Mouse (Mus musculus) left cerebral cortex, postnatal 4 days (tissue): ENCODE data around the gene Fcna. TPM values are rescaled to one million over a fixed set of nuclear protein-coding genes. Genes with fewer than 3 reads are reported as not detected.
A peak's percentile ranks its signal among the peaks of the same experiment; 100 is the strongest.

Source experiments
- DNase-seq: peaks from one replicate; pipeline ENCODE4 v3.0.0-alpha.2; 2022
- intact Hi-C: fragments of 180-260 bp; cut with DNase I; formaldehyde crosslinking; loops from one replicate; pipeline ENCODE4 v1.15.1; 2025
- total RNA-seq, 2 experiments: library from RNA; stranded (reverse); gene quantifications; 2 replicates each; pipeline ENCODE4 v1.2.3; 2021

The Fcna gene
- total RNA-seq, result 1 to 10 TPM; 1.0 to 1.6 TPM

DNA sequence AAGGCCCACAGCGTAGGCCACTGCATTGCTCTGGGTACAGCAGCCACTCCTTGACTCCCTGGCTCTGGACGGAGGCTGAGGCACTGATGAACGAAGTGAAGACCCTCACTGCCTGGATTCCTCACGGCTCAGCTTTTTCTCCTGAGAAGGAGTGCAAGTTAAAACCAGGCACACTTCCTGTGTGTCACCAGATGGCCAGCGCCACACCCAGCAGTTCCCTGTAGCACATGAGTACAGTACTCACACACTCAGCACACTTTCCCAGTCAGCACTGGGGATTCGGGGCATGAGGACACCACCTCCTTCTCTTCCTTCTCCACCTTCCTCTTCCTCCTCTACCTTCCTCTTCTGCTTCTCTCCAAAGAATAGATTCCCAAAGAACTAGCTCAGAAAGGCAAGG, at the start of gene Fcna:
TSS of gene Fcna (minus strand) at position 220 of the 400 bp plus-strand sequence.
- DNase-seq, result no peak
- intact Hi-C loops, result no loop called here

DNA sequence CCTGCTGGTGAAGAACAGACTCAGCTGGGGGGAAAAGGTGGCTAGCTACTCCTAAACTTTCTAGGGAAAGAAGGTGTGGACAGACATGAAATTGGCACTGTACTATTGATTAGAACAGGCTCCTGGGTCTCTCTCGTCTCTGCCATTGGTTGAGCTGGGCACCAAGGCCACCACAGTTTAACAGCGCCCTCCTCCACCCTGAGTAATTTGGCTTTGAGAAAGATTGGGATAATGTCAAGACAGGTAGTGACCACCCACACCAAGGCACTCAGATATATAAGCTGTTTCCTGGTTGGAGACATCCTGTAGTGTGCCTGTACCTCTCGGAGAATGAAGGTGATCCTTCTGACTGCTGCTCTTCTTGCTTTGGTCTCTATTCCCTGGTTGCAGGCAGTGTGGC, 48.7 kb upstream of the Fcna start, which contains the start of gene Lcn6:
TSS of gene Lcn6 (plus strand) at position 301 of the 400 bp plus-strand sequence.
- intact Hi-C loops, result no loop called here

DNA sequence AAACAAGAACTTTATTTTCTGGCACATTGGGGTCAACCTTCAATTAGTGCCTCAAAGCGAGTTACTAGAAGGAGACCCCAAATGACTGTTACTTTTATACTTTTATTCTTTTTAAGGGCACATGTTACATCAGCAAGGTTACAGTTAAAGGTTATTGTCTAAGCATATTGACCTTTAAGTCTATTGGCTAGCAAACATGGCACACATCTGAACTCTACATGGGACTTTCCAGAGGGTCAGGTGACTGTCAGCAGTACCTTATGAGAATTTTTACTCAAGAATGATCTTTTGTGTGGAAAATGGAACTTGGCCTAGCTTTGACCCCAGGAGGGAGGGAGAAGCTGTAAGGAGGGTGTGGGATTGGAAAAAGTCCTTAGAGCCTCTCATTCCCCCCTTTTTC, 38.7 kb upstream of the Fcna start:
- intact Hi-C loops, result no loop called here

More for the DNA sequence above, 48.7 kb upstream of the Fcna start, which contains the start of gene Lcn6:
- no peak for DNase-seq

DNA sequence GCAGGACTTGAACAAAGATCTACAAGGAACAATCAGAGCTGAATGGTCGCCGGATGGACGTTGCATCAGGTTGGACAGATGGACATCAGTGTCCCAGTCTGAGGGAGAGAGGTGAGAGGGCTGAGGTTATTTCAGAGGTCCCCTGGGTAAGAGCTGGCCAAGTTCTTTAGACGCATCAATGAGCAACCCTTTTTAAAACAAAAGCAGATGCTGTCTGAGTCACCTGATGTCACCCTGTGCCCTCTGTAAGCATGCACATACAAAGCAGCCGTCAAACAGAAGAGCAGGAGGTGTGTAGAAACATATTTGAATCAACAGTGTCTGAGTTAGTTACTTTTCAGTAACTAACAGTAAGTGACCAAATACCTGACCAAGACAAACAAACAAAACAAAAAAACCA, 36.3 kb upstream of the Fcna start:
- intact Hi-C loops, result no loop called here
- no peak for DNase-seq

More for the DNA sequence above, 38.7 kb upstream of the Fcna start:
- DNase-seq, result no peak

DNA sequence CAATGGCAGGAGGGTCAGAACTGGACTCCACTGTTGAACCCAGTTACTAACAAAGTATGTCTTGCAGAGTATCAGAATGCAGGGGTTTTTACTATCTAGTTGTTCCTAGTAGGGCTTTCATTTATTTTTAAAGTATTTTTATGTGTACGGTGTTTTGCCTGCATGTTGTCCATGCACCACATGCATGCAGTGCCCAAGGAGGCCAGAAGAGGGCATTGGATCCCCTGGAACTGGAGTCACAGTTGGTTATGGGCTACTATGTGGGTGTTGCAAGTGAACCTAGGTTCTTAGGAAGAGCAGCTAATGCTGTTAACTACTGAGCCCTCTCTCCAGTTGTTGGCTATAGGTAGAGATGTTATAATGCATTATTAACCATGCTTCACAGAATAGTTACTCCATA, 35.7 kb upstream of the Fcna start:
- peak; percentile 66 for DNase-seq
- intact Hi-C loops, result no loop called here

DNA sequence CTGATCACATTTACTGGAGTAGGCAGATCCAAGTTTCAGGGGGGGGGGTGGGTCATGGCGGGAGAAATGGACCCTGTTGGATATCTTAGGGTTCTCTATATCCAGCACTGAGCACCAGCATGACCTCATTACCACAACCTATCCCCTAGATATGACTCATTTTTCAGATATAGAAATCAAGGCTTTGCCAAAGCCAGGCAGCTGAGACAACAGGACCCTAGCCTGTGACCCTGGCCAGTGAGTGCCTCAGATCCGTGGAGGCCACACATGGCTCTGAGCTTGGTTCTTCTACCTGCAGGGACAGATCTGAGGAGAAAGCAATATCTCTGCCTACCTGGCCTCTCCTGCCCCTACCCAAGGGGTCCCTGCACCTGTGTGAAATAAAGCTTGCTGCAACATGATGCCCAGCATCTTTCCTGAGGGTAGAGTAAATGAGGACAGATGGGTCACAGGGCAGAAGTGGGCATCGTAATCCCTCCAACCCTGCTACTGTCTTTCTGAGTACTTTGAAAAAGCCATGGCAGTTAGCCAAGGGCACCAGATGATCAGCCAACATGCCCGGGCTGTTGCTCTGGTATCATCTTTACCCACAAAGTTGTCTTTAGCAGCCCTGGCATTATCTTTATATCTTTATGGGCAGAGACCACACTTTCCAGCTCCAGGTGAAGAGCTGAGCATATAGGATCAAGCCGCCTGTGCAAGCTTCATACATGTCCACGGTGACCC, 33.6 kb upstream of the Fcna start:
- DNase-seq, result peak; percentile 29
- intact Hi-C loops, result no loop called here

DNA sequence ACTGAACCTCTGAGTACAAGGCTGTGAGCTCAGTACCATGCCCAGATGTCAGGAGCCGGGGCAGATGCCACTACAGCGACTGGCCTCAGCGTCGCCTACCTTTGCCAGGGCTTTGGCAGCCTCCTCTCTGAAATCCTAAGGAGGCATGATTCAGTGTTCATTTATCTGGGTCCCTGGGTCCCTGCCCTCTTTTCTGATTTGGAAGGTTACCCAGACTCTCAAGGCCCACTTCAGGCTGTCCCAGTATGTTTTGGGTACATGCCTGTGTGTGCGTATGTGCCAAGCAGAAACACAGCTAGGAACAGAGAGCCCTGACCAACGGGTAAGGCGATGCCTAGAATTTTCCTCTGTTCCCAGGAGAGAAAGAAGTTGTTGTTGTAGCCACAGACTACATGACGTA, 32.4 kb upstream of the Fcna start:
- intact Hi-C loops, result no loop called here
- DNase-seq, result no peak

DNA sequence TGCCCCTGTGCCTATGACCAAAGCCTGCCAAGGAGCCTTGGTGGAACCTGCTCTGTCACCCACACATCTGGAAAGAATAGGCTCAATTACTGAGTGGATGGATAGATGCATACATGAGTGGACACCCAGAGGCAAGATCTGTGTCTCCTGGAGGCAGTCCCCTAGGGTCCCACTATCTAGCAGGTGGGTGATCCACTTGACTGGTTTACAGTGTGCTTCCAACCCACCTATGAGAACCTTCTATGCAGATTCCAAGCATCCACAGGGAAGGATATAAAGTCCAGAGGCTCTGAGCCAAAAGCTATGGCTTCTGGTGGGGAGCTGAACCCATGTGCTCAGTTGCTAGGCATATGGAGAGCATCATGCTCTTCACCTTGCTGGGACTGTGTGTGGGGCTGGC, 29.8 kb upstream of the Fcna start, which contains the start of gene Lcn5:
TSS of gene Lcn5 (plus strand) at position 301 of the 400 bp plus-strand sequence.
- intact Hi-C loops, result no loop called here
- no peak for DNase-seq

DNA sequence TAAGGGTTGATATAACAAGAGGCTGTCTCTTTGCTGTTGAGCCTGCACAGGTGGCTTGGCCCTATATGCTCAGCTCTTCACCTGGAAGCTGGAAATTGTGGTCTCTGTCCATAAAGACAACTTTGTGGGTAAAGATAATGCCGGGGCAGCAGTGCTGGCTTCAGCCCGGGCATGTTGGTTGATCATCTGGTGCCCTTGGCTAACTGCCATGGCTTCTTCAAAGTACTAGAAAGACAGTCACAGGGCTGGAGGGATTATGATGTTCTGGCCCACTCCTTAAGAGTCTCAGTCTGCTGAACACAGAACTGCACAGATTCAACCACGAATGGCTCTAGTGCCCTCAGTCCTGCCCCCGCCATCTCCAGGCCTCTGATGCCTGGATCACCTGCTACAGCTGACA, 29.4 kb upstream of the Fcna start:
- DNase-seq, result peak; percentile 63
- intact Hi-C loops, result no loop called here

DNA sequence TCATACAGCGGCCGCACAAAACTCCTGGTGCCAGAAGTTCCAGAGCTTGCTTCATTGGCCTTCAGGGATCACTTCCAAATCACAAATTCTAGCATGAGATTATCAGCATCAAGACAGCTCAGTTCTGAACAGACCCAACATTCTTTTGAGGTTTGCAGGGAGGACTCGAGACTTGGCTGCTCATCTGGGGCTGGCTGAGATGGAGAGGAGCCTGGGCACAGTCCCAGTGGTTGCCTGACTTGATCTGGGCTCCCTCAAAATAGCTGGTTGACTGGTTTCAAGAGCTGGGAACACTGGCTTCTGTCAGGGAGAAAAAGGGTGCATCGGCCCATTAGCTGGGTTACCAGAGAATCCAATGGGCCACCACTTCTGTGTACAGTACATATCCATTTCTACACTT, 28.9 kb upstream of the Fcna start:
- intact Hi-C loops, result no loop called here
- DNase-seq, result peak; percentile 32

DNA sequence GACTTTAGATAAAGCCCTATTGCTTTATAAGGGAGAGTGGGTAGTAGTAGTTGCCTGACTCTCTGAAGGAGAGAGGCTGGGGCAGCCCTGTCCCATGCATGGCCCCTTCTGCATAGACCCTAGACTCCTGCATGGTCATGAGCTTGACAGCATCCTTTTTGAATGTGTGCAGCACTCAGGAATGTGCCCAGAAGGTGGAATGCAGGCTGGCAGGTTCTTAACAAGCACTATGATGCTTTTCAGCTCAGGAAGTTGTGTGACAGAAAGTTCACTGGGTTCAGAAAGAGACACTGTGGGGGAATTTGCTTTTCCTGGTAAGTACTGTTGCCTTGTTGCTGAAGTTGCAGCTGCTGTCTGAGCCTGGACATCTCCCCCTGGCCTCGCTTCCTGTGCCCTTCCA, 26.7 kb upstream of the Fcna start:
- intact Hi-C loops, result no loop called here
- DNase-seq, result no peak

DNA sequence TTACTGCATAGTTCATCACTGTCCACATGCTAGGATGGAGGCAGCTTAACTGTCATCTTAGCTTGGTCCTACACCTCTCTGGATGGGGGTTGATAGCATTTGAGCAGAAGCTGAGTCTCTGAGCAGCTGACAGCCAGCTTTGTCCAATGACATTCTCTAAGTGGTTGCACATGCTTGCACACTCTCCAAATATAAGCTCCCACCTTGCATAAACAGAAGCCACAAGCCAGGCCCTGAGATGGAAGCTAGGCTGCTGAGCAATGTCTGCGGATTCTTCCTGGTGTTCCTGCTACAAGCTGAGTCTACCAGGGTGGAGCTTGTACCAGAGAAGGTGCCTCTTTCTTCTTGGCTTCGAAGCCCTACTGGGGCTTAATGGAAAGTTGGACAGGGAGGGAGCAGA, 25.1 kb upstream of the Fcna start, which contains the start of gene Lcn8:
TSS of gene Lcn8 (plus strand) at position 219 of the 400 bp plus-strand sequence.
- DNase-seq, result no peak
- intact Hi-C loops, result no loop called here

DNA sequence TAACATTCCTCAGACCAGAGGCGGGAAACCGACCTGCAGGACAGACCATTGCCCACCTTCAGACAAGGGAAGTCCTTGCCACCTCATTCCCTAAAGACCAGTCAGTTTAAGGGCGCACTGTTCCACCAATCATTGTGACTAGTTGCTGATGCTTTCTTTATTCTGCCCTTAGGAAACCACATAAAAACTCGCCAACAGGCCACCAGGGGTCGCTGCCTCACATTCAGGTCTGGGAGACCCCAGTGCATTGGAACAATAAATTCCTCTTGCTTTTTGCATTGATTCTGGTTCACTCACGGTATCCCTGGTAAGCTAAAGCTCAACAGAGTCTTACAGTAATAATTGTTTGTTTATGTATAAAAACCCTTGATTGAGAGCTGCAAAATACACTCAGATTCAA, 12.1 kb upstream of the Fcna start:
- intact Hi-C loops, result no loop called here
- peak; percentile 68 for DNase-seq

DNA sequence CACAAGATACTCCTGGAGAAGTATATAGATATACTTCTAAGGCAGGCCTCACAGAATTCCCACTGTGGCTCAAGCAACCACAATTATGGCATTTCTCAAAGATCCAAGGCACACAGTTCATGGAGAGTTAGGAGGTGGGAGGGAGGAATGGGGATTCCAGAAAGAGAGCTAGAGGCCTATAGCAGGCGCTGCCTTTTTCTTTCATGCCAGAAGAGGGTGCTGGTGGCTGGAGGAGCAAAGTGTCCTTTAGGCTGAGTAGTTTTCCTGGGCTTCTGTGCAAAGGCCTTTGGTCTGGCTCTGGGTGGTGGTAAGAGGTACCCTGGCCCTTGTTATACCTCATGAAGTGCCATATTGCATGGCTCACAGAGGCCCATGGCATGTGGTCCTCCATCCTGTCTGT, 6.2 kb upstream of the Fcna start:
- DNase-seq, result no peak
- intact Hi-C loops, result no loop called here

DNA sequence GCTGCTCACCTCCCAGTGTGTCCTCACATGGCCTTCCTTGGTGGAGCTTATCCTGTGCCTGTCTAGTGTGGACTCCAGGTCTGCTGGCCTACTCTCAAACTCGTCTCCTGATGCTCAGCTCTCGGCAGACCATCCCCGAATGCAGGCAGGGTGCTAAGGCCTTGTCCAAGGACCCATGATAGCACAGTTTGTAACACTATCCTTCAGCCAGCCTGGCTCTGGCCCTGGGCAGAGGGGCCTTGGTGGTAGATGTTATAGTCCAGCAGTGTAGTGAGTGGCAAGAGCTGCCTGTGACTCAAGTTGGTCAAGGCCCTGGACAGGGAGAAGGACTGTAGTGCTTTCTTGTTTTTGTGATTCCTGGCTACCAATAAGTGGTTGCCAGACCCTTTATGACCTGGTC, 5.8 kb upstream of the Fcna start:
- intact Hi-C loops, result no loop called here
- no peak for DNase-seq

DNA sequence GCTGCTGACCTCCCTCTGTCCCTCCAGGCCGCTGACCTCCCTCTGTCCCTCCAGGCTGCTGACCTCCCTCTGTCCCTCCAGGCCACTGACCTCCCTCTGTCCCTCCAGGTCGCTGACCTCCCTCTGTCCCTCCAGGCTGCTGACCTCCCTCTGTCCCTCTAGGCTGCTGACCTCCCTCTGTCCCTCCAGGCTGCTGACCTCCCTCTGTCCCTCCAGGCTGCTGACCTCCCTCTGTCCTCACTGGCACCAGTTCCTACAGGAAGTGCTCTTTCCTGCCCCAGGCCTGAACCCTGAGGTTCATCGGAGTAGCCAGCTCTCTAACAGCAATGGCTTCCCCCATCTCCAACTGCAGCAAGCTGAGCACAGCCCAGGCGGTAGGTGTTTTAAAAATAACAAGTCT, 908 bp upstream of the Fcna start:
- intact Hi-C loops, result no loop called here
- DNase-seq, result no peak

DNA sequence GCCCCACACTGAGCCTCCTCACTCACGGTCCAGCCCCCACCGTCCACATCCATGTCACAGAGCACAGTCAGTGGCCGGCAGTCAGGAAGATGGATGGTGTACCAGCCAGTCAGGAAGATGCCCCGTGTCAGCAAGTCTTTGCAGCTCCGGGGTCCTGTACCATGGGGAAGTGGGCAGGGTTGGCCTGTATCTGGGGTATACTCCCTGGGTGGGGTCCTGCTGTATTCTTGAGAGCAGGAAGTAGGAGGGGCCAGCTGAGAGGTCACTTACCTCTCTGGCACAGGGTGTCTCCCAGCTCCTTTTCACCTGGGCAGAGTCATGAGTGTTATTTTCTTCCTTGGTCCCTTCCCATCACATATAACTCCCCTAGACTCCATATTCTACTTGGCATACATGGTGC, 1.8 kb downstream of the Fcna start:
- intact Hi-C loops, result no loop called here
- DNase-seq, result no peak

DNA sequence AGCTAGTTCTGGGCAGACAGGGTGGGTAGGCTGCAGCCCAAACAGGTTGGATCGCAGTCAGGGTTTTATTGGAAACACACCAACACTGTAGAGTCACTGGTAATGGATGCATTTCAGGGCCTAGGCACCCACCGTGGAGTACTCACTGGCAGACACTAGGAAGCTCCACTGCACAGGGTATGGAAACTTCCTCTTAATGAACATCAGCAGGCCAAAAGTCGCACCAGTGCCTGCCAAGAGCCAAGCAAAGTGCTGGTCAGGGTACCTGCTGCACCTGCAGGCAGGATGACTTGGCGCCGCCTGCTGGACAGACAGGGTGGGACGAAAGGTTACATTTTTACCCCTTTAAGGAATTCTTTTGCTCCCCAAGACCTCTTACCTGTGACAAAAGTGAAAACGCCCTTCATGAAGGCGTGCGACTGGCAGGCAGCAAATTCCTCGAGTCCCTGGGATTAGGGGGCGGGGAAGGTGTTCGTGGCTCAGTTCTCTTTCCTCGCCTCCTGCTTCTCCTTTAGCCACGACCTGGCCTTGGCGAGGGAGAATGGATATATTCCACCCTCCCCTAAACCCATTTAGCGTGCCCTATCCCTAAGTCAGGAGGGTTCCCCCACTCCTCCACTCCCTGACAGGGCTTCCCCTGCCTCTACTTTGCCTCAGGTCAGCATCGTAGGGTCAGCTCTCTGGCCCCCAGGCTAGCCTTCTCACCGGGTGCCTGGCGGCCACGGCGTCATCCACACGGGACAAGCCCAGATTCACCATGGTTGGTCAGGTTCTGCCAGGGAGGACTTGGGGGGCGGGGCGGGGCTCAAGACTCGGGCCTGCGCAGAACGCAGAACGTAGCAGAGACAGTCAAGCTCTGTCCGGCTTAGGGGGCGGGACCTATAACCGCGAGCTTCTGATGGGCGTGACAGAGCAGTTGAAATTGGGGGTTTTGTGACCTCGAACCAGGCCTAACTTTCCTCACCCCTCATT, 6.3 kb downstream of the Fcna start, which contains the start of gene Tmem141:
TSS of gene Tmem141 (minus strand) at position 777 of the 972 bp plus-strand sequence.
- intact Hi-C loops, result no loop called here
- peak; percentile 87 for DNase-seq

DNA sequence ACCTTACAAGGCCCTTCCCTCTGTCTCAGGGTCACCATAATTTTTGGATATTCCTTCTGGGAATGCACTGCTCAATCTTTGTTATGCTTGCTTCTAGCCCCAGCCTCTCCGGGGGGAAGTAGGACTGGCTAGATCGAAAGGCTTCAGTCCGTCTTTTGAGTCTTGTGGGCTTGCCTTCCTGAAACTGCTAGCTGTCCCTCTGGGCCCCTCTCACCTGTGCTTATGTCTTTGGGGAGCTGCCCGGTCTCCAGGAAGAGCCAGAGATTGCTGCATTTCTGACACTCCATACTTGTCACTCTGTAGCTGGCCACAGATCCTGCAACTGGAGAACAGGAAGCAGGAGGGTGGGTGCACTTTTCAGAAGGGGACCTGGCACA, 7.0 kb downstream of the Fcna start:
- DNase-seq, result no peak
- intact Hi-C loops, result no loop called here

DNA sequence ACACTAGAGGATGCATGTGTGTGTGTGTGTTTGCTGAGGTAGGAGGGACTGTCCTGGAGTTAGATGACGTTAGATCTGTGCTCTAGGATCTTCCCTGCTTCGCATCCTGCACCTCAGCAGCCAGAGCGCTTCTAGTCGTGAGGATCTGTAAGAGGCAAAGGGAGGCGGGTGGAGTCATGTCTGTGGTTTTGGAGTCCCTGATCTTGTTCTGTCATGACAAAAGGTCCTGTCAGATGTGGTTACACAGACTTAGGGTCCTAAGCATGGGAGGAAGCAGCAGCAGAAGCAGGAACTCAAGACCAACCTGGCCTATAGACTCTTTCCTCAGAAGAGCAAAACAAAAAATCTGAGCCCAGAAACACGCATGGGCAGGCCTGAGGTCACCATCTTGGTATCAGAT, 7.4 kb downstream of the Fcna start:
- DNase-seq, result no peak
- intact Hi-C loops, result no loop called here

DNA sequence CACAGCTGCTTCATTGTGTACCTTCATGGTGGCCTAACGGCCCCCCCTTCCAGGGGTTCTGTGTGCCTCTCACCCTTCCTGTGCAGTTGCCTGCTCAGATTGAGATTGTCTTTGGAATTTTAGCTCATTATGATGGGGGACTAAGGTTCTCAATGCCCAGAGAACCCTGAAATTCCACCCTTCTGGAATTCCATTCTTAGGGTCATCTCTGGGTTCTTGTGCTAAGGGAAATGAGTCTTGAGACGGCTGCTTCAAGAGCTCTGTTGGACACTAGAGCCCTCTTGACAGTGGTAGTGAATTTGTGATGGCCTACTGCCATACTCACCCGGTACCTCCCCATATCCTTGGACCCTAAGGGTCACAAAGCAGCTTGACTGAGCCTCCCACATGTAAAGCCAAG, 10.3 kb downstream of the Fcna start, which contains the start of gene Ccdc183:
TSS of gene Ccdc183 (minus strand) at position 101 of the 400 bp plus-strand sequence.
- intact Hi-C loops, result no loop called here
- DNase-seq, result no peak
